Mouse (Mus musculus) layer of hippocampus, postnatal 14 days (tissue): ENCODE data around the gene Prr36. TPM values are rescaled to one million over a fixed set of nuclear protein-coding genes. Genes with fewer than 3 reads are reported as not detected.
A peak's percentile ranks its signal among the peaks of the same experiment; 100 is the strongest.
"Not testable (repeated sequence)": the region's sequence is repeated elsewhere in the genome, so short reads cannot be mapped to it uniquely, and the experiment has no call there.

ENCODE experiments used
- DNase-seq, 2 experiments: peaks; one replicate each; pipeline ENCODE4 v3.0.0; 2021 to 2022; ENCODE audit warnings: low spot score in 2 of 2, mixed read lengths in 1 of 2
- long read RNA-seq, 2 experiments: library from polyadenylated mRNA; stranded (forward); transcript quantifications; one replicate each; pipeline ENCODE4 v2.0.0; 2021
- total RNA-seq, 2 experiments: library from RNA; stranded (reverse); gene quantifications; 2 replicates each; pipeline ENCODE4 v1.2.3; 2021

Gene Prr36
- 10 to 100 TPM; 44.3 to 50.3 TPM for total RNA-seq
- long read RNA-seq, experiment 1, partial matches to known transcripts = 2 of 3 reads
- long read RNA-seq, experiment 1, other reads (novel, unspliced or antisense) = 1 of 3 reads
- long read RNA-seq, experiment 2, partial matches to known transcripts = 5 of 8 reads
- long read RNA-seq, experiment 2, other reads (novel, unspliced or antisense) = 3 of 8 reads

DNA sequence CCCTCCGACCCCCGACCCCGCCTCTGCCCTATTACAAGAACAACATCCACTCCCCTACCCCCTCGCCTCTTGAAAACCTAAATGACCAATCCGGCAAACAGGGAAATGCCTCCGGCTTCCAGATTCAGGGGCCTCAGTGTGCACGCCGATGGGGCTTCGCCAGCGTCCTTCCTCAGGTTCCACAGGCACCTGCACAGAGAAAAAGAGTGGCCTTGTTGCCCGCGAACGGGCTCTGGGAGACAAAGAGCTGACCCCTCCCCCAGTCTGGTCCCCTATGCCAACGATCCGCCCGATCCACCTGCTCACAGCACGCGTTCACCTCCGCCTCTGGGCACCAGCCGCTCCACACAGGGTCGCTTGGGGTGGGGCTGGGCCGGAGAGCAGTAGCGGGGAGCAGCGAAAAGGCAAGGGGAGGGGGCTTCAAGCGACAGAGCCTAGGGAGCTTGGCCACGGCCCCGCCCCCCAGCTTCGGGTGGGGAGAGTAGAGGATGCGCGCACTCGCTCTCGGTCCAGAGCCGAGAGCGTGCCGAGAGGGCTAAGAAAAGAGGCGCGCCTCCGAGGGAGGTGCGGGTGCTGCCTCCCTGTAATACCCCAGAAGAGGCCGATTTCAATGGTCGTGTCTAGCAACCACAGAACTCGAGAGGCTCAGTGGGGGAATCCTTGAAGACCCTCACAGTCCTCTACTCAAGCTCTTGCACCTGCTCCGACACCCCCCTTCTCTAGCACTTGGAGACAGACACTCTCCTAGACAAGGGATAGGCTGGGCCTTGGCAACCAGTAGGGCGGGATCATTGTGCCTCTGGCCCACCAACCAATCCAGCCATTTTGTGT is at the start of gene Prr36:
Prr36 (minus strand) TSS at position 669 of the 831 bp plus-strand sequence.
- peak; percentile 73 to 77 for DNase-seq

DNA sequence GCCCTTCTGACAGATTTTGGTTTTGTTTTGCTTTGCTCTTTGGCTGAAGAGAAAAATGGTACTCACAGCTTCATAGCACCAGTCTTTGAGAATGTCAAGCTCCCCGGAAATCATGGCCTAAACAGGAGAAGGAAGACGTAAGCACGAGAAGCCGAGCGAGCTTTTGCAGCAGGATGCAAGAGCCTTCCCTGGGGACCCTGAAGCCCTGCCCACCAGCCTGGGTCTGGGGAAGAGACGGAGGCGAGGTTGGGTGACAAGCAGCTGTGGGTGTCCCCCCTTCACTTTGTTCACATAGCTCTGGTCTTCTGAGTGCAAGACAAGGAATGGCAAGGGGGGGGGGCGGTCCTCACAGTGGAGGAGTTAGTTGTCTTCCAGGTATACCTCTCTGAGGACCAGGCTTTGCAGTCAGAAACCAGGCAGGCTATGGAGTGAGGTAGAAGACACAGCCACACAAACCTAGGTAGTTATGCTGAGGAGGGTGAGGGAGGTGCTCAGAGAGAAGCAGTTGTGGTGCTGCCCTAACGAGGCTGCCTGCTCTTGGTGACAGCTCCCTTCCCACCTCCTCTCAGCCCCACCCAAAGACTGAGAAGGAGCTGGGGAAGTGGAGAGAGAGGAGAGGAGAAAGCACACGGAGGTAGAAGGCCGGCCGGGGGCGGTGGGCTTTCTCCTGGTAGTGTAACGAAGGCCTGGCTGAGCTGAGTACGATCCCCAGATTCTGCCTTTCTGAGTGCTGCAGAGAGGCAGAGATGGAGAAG is 48.1 kb upstream of the Prr36 start:
- no peak for DNase-seq

DNA sequence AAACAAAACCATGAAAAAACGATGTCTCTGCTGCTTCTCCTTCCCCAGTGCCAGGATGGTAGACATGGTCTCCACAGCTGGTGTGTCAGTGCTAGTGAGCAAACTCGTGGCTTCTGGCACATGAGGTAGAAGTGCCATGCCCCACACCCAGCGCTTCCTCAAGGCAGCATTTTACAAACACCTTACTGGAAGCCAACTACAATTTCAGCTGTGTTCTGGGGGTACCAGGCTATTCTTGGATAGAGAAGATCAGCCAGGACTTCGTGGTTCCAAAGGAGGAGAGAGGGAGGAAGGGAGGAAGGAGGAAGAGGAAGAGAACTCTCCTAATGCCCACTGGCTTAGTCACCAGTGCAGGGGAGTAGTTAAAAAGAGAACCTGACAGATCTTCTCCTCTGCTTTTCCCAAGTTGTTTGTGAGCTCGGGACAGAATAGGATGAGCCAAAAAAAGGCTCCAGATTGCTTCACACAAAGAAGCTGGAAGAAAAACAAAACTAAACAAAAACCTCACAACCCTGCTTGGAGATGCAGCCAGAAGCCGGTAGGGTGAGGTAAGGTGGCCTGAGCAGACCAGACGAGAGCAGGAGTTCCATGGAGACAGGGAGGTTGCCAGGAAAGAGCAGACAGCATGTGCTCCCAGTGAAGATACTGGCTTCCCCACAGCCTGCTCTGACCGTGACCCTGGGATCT is 46.0 kb upstream of the Prr36 start:
- DNase-seq = no peak

DNA sequence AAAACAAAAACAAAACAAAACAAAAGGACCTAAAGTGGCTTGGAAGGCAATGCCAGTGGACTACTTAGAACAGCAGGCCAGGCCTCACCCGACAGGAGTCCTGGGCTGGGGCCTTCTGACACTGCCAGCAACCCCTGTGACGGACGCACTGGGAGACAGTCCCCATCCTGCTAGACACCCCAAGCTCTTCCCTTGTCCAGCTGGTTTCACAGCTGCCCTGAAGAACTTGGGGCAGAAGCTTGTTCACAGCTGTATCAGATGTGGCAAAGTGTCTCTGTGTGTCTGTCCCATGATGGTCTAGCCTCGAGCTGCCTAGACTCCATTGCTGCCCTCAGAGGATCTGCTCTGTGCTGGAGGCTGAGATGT is 42.5 kb upstream of the Prr36 start:
- DNase-seq = no peak

DNA sequence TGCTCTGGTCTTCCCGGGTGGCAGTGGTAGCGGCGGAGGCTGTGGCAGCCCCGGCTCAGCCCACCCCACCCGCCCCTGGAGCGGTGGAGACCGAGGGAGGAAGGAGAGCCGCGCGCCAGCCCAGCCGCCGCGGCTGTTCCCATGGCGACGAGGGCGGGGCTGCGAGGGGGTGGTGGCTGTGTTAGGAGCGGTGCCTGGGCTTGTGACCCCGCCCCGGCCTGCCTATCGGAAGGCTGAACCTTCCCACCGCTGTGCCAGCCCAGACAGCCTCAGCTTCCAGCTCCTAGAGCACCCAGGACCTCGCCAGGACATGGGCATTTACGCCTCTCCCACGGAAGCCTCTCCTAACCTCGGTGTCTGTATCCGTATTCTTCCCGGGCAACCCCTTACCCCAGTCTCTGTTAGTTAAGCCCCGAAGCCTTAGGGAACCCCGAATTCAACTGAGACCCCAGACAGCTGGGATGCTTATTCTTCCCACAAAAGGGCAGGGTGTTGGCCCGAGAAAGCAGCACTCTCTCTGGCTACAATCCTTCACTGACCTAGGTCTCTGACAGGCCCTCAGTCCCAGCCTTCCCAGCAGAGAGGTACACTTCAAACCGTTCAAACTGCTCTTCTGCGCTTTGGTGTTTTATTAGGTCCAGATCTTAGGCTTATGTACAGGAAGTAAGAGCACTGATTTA is 42.0 kb upstream of the Prr36 start, which contains the start of gene Ctxn1:
Ctxn1 (minus strand) TSS at position 150 of the 680 bp plus-strand sequence.
- peak; percentile 87 to 94 for DNase-seq

DNA sequence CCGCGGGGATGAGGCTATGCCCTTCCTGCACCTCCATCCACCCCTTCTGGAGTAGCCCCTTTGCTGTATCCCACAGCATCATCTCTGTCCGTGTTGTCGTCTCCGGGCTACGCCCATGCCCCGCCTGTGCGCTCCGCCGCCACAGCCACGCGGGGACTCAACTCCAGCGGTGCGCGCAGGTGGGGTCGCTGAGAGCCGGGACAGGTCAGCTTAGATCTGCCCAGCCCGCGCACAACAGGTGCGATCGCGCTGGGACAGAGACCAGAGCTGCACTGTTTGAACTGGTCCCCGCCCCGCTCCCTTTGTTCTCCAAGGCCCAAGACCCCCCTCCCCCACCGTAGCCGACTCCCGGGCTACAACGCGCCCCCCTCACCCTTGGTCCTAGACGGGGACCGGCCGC is 41.4 kb upstream of the Prr36 start:
- no peak for DNase-seq

DNA sequence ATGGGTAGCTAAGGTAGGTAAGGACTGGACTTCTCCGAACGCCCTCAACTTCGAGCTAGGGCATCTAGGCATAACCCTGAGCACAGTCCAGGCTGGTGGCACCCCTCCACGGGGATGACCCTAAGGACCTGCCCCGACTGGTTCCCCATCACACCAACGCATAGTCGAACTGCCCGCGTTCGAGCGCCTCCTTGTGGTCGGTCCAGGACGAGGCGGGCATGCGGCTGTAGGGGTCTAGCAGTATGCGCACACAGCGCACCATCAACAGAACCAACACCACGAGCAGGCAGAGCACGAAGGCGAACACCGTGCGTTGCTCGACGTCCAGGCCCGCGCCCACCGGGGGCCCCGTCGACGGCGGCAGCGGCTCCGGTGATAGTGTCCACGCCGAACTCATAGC is 41.0 kb upstream of the Prr36 start:
- peak; percentile 87 to 89 for DNase-seq

DNA sequence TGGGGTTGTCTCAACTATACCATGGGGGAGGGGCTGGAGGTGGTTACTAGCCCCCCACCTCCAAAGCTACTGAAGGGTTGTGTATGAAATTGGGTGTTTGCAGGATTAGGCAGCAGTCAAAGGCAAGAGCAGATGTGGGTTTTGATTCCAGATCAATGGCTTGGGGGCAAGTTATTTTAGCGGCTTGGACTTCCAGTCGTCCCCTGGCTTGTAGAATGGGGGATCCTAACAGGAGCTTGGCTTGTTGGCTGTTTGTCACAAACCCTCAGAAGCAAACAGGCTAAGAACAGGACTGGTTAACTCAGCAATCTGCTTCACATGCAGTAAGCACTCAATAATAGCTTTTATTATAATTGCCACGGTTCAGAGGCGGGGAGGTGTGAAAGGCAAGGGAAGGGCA is 40.1 kb upstream of the Prr36 start:
- DNase-seq = no peak

DNA sequence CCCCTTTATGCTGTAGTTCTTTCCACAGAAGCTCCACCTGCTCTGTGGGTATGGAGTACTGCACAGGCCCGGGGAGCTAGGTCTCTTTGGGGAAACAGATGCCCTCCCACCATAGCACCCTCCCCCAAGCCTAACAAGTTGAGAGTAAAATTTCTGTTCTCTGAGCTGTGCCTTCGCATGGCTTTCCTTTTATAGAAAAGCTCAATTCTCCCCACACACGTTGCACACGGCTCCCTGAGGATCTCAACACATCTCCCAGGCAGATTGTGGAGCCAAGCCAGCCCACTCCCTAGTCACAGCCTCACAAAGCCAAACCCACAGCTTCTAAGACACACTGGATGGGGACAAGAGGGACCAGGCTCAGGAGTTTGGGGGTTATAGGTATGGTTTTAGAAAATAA is 39.7 kb upstream of the Prr36 start:
- peak in 1 of 2 experiments; percentile 87 for DNase-seq

DNA sequence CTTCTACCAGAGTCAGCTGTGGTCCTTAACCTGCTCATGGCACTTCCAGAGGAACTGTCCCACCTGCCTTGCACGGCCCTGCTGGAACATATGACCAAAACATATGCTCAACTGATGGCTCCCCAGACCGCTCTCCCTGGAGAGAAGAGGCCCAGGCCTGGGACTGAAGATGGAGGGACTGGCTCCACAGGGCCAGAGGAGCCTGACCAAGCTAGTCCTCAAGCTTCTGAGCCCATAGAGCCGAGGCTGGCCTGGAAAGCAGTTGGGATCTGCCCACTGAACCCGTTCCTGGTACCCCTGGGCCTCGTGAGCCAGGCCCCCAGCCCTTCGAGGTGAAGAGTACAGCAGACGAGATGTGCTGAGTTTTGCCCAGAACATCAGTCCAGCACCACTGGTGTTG is 38.2 kb upstream of the Prr36 start:
- not testable (repeated sequence) for DNase-seq

DNA sequence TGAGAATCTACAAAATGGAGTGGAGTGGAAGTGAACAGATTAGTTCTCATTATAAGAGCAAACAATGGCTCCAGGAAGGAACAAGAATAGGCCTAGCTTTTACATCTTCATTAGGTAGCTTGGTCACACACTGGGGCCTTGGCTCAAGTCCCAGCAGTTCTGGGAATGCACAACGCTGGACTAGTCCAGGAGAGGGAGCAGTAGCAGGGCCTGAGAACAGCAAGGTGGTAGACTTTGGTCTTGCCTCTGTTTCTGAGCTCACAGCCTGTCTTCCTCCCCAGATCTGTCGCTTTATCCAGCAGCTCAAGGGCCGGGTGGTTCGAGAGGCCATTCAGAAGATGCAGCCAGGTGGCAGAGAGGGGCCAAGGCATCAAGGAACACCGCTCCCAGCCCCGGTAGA is 36.7 kb upstream of the Prr36 start:
- DNase-seq = peak in 1 of 2 experiments; percentile 82

DNA sequence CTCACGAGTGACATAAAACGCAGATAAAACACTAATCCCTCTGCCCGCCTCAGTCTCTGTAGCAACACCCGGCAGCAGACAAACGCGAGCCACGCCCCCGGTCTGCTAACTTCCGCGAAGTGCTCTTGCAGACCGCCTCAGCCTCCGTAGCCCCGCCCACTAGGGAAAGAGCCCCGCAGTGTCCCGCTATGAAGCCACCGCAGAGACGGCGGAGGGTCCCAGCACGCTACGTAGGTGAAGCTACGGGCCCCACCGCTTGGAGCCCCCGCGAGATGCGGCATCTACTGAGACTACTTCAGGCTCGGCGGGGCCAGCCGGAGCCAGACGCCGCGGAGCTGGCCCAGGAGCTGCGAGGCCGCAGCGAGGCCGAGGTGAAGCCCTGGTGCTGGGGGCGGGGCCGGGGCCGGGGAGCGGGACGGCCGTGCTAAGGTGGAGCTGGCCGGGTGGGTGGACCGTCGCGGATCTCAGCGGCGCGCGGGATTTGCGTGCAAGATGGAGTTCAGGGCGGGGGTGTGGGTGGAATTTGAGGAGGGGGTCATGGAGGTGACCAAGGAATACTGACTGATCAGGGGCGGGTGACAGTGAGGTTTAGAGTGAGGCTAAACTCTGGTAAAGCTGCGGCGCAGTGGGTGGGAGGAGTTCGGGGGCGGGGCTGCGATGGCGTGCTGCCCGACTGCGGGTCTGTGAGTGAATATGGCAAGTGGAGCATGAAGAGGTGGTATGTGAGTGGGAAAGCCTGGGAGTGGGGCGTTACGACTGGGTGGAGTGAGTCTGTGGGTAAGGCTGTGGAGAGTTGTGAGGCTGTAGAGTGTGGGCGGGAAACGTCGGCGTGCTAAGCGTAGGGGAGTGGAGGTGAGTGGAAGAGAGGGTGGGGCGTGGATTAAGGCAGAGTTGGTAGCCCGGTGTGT is 35.9 kb upstream of the Prr36 start, which contains the start of gene Snapc2:
Snapc2 (plus strand) TSS at position 147 of the 908 bp plus-strand sequence.
- peak; percentile 93 to 95 for DNase-seq

DNA sequence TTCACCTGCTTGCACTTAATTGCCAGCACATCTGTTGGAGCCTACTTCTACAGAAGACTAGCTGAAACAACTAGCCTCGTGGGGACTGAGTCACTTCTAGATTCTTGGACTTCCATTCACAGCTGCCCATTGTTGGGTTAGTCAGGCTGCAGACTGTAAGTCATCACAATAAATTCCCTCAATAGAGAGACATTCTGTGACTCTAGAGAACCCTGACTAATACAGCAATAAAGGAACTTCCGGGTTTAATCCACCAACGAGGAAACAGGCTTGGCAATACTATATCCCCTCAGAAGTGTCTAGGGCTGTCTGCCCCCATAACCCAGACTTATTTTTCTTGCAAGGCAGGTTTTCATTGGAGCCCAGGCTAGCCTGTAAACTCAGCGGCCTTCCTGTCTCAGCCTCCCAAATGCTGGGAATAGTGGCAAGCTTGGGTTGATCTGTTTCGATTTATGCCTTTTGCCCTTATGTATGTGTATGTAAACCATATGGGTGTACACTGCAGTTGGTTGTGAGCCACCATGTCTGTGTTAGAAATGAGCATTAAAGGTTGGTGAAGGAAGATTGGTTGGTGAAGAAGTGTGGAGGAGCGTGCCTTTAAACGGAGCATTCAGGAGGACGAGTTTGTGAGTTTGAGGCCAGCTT is 35.0 kb upstream of the Prr36 start:
- DNase-seq = no peak

DNA sequence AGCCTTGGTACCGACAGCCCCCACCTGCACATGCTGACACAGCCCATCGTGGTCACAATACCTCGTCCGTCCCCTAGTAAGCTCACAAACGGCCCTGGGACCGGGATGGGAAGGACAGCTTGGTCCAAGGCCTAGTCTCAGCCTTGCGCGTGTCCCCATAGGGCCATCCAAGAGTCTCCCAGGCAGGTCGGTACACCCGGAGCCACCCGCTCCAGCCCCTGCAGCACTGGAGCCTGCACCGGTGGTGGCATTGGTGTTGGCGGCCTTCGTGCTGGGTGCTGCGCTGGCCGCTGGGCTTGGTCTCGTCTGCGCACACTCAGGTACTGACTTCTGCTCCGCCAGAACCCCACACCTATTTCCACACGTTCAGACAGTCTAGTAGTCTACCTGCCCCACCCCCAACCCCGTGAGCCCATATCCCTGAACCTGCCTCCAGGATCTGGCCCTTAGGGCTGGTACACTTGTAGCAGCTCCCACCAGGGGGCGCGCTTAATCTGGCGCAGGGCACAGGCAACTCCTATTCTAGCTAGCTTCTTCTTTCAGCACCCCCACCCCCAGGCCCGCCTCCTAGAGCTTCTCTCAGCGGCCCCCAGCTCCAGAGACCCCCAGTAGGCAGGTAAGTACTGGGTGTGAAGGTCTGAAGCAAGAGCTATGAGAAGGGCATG is 33.2 kb upstream of the Prr36 start:
- peak; percentile 82 to 89 for DNase-seq

DNA sequence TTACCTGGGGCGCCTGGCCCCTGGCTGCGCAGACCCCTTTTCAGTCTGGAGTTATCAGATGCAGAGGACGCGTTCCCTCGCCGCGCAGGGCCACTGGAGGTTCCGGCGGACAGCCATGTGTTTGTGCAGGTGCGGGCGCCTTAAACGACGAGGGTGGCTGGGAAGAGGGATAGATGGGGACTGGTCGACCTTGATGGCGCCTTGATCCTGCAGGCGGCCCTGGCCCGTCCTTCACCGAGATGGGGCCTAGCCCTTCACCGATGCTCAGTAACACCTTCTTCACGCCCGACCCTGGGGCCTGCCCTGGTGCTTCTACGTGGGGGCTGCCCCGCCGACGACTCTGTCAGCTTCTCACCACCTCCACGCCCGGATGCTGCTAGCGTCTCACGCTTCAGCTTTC is 32.0 kb upstream of the Prr36 start:
- DNase-seq = no peak

DNA sequence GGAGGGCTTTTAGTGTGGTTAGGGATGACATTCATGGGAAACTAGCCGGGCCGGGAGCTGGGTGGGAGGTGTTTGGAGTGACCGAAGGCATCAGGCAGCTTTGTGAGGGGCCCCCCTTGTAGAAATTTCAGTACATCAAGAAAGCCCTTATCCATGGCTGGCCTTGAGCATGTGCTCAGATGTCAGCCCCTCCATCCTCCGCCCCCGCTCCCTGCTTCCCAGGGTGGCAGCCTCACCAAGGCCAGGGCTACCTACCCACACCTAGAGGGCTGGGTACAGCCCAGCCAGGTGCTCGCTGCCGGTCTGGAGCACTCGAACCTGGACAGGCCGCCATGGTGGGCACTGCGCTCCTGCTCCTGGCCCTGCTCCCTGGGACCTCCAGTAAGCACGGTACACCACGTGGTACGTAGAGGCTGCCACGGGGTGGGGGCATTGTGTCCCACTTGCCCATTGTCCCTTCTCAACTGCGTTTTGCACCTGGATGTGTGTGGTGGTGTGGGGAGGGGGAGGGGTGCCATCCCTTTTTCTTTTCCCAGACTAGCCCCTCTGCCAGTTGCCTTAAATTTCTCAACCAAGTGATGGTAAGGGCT is 30.8 kb upstream of the Prr36 start, which contains the start of gene Tgfbr3l:
Tgfbr3l (plus strand) TSS at position 264 of the 590 bp plus-strand sequence.
- no peak for DNase-seq

DNA sequence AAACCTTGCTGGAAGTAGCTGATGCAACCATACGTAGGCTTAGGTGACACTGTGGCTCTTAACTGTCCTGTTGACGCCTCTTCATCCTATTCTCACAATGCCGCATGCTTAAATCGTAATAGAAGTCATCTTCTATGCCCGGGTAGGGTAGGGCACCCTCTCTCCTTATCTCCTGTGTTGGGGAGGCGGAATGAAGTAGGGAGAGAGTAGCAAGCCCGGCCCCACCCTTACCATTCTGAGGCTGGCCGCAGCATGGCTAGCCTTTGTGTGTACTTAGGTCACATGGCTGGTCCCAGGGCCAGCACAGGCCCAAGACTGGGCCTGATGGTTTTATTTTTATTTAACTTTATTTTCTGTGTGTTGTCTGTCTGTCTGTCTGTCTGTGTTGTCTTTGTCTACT is 30.0 kb upstream of the Prr36 start:
- no peak for DNase-seq

DNA sequence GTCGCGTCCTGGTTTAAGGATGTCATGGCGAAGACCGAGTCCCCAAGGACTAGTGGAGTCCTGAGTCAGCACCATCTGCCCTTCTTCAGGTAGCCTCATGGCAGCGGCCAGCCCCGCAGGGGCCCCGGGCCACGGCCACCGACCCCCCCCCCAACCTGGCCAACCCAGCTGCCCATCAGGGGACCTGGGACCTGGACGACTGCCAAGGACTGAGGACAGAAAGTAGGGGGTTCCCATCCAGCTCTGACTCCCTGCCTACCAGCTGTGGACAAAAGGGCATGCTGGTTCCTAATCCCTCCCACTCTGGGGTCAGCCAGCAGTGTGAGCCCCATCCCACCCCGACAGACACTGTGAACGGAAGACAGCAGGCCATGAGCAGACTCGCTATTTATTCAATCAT is 28.5 kb upstream of the Prr36 start:
- DNase-seq = no peak
